Mouse (Mus musculus) liver, embryonic 11.5 days (tissue): ENCODE results near the gene Fbxw4. TPM values are rescaled to one million over a fixed set of nuclear protein-coding genes. Genes with fewer than 3 reads are reported as not detected.

Experiments used
- ATAC-seq: fragments of 200-750 bp; cut with Nextera tagmentation; replicated peaks from 2 replicates; pipeline ENCODE4 v1.8.0; 2017; ENCODE audit warnings: moderate number of reproducible peaks, mild to moderate bottlenecking, moderate TSS enrichment, moderate library complexity; ENCODE audit not compliant: low FRiP score
- DNase-seq: peaks from one replicate; pipeline ENCODE4 v3.0.0-alpha.2; 2017; ENCODE audit warnings: low spot score
- H3K27ac ChIP-seq: fragments of 300-500 bp; sonication (generic); 2 replicates; pipeline ENCODE4 v1.5.1; 2014; ENCODE audit warnings: mild to moderate bottlenecking, low read depth, low read length, control low read depth
- H3K27me3 ChIP-seq: fragments of 300-500 bp; sonication (generic); replicated peaks from 2 replicates; pipeline ENCODE4 v1.6.1; 2014; ENCODE audit warnings: low read length, mixed read lengths; ENCODE audit not compliant: control insufficient read depth, insufficient read depth
- H3K36me3 ChIP-seq: fragments of 300-500 bp; sonication (generic); 2 replicates; pipeline ENCODE4 v1.6.1; 2014; ENCODE audit warnings: mild to moderate bottlenecking, low read length, moderate library complexity, mixed read lengths; ENCODE audit not compliant: control insufficient read depth, insufficient read depth
- H3K4me1 ChIP-seq: fragments of 300-500 bp; sonication (generic); replicated peaks from 2 replicates; pipeline ENCODE4 v1.6.1; 2014; ENCODE audit warnings: low read length, mixed read lengths; ENCODE audit not compliant: control insufficient read depth, insufficient read depth
- H3K4me2 ChIP-seq: fragments of 300-500 bp; sonication (generic); 2 replicates; pipeline ENCODE4 v1.6.1; 2014; ENCODE audit warnings: mild to moderate bottlenecking, control low read depth, moderate library complexity
- H3K4me3 ChIP-seq: fragments of 300-500 bp; sonication (generic); 2 replicates; pipeline ENCODE4 v1.5.1; 2014; ENCODE audit warnings: low read depth, low read length, control low read depth
- H3K9ac ChIP-seq: fragments of 300-500 bp; sonication (generic); 2 replicates; pipeline ENCODE4 v1.6.1; 2014; ENCODE audit warnings: low read depth, low read length, control low read depth
- H3K9me3 ChIP-seq: fragments of 300-500 bp; sonication (generic); 2 replicates; pipeline ENCODE4 v1.6.1; 2016; ENCODE audit warnings: low read length, inconsistent platforms, mixed read lengths; ENCODE audit not compliant: control insufficient read depth
- WGBS: fragments of 180-500 bp; shearing (Covaris S2); extraction: QIAGEN DNeasy Blood & Tissue Kit; methylation state at CpG from one replicate; pipeline ENCODE4 v1.1.7; 2014; 5-methylcytosine and 5-hydroxymethylcytosine counted together
- polyA plus RNA-seq: library from polyadenylated mRNA; unstranded; fragments of >200 nt; fragmentation: Nextera tagmentation; extraction: Ambion mirVana; gene quantifications from 2 replicates; pipeline ENCODE4 v1.2.1, GENCODE M21; 2014

Gene Fbxw4
- polyA plus RNA-seq, 1 experiment from 2014 or later: 5.0 TPM

GRCm38 (mm10) chr19:45615415-45616213 lies 44.5 kb downstream of the Fbxw4 start:
- Histone ChIP-seq H3K4me2 (no peak overlapping the region), H3K9ac (no peak overlapping the region), H3K36me3 (no peaks in the 10 kb centered on the region), H3K4me3 (no peak overlapping the region), H3K27ac (no peak overlapping the region), H3K27me3 (no peaks in the 10 kb centered on the region), H3K4me1 (no peaks in the 10 kb centered on the region; the same call in 1 of the 2 replicates), H3K9me3 (no peaks in the 10 kb centered on the region)
- WGBS: 82% methylated on average over 12 of the region's 12 CpGs
- ATAC-seq (no peak; the same call in 1 of the 2 replicates), DNase-seq (no peak)

- no peak for ATAC-seq
Measured at GRCm38 (mm10) chr19:45614928-45615327, 45.2 kb downstream of the Fbxw4 start.

DNA sequence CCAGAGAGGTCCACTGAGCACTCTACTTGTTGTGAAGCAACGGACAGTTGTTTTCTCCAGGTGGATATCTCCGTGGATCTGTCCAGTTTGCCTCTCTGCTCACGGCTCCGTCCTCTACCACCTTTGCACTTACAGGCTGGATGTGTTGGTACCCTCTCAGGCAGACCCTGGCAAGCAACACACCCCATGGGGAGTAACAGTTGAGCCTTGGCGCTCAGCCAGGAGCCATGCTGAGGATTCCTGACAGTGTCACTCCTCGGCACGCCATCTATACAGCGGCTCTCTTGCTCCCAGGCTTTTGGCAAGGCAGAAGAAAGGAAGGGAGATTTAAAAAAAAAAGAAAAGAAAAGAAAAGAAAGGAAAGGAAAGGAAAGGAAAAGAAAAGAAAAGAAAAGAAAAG lies 45.7 kb downstream of the Fbxw4 start:
- DNase-seq (no peak), ATAC-seq (no peak)
- H3K4me1 ChIP-seq: no peaks in the 10 kb centered on the region; the same call in 1 of the 2 replicates
- H3K9me3 ChIP-seq: no peaks in the 10 kb centered on the region
- no peak overlapping the region for H3K27ac ChIP-seq
- WGBS: 84% methylated on average over 8 of the region's 8 CpGs
- H3K4me2 ChIP-seq: no peak overlapping the region
- H3K36me3 ChIP-seq: no peaks in the 10 kb centered on the region
- H3K27me3 ChIP-seq: no peaks in the 10 kb centered on the region
- no peak overlapping the region for H3K9ac ChIP-seq
- no peak overlapping the region for H3K4me3 ChIP-seq

More at GRCm38 (mm10) chr19:45614928-45615327, 45.2 kb downstream of the Fbxw4 start:
- H3K36me3 ChIP-seq: no peaks in the 10 kb centered on the region
- H3K9ac ChIP-seq: no peak overlapping the region
- DNase-seq: no peak
- no peak overlapping the region for H3K4me3 ChIP-seq
- H3K27ac ChIP-seq: no peak overlapping the region
- H3K4me1 ChIP-seq: no peaks in the 10 kb centered on the region; the same call in 1 of the 2 replicates
- H3K27me3 ChIP-seq: no peaks in the 10 kb centered on the region
- H3K4me2 ChIP-seq: no peak overlapping the region
- 59% methylated on average over 3 of the region's 3 CpGs for WGBS
- H3K9me3 ChIP-seq: no peaks in the 10 kb centered on the region

GRCm38 (mm10) chr19:45610823-45611222 lies 49.3 kb downstream of the Fbxw4 start:
- no peak overlapping the region for H3K27ac ChIP-seq
- no peak overlapping the region for H3K4me2 ChIP-seq
- H3K4me3 ChIP-seq: no peak overlapping the region
- DNase-seq (no peak), ATAC-seq (no peak)
- no peaks in the 10 kb centered on the region for H3K9me3 ChIP-seq
- H3K4me1 ChIP-seq: peaks cover 7% of the 10 kb centered on the region; the same call in 1 of the 2 replicates
- no peaks in the 10 kb centered on the region for H3K36me3 ChIP-seq
- H3K27me3 ChIP-seq: no peaks in the 10 kb centered on the region
- no peak overlapping the region for H3K9ac ChIP-seq
- WGBS: 75% methylated on average over 5 of the region's 5 CpGs

DNA sequence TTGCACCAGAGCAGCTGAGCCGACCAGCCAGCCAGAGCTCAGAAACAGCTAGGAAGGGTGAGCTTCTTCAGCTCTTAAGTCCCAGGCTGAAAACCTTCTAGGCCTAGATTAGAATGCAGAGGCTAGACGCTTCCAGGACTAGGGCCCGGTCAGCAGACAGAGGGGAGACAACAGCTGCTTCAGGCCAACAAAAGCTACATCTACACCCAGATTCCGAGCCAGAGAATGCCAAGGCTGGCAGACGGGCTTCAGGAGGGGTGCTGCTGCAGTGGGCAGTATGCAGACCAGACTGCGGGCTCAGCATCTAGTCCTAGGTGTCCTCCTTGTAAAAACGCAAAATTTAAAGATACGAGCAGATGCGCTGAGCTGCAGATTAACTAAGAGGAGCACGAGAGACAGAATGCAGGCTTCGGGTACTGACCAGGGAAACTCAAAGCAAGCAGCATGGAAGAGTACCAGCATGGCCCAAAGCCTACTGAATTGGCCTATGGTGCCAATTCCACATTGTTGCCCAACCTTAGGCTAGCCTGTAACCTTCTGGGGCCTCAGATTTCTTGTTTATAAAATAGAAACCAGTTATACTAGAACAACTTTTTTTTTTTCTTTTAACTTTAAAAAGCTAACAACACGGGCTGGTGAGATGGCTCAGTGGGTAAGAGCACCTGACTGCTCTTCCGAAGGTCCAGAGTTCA lies 51.3 kb downstream of the Fbxw4 start:
- Histone ChIP-seq H3K4me3 (no peak overlapping the region), H3K27ac (no peak overlapping the region), H3K9ac (no peak overlapping the region), H3K36me3 (no peaks in the 10 kb centered on the region), H3K4me1 (peaks cover 14% of the 10 kb centered on the region), H3K27me3 (no peaks in the 10 kb centered on the region), H3K9me3 (no peaks in the 10 kb centered on the region), H3K4me2 (no peak overlapping the region)
- DNase-seq: no peak
- WGBS: 92% methylated on average over 13 of the region's 13 CpGs
- no peak for ATAC-seq

DNA sequence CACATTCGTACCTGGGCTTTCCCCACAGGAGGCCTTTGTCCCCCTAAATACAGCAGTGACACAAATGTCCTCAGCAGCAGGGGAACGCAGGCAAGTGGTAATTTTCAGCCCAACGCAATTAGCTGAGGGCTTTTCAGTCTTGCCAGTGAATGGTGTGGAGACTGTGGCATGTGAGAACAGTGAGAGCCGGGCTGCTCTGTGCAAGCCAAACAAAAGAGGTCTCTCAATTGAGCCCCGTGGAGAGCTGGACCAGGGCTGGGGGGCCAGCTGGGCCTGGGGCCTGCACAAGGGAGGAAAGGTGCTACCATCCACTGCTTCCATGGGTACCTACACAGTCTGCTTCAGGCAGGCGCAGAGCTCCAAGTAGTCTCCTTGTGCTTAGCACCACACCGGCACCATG lies 52.6 kb downstream of the Fbxw4 start:
- Histone ChIP-seq H3K36me3 (no peaks in the 10 kb centered on the region), H3K27me3 (no peaks in the 10 kb centered on the region), H3K4me3 (no peak overlapping the region), H3K4me2 (no peak overlapping the region), H3K27ac (no peak overlapping the region), H3K4me1 (peaks cover 14% of the 10 kb centered on the region), H3K9me3 (no peaks in the 10 kb centered on the region), H3K9ac (no peak overlapping the region)
- WGBS: 65% methylated on average over 7 of the region's 7 CpGs
- DNase-seq (no peak), ATAC-seq (no peak)

GRCm38 (mm10) chr19:45606701-45607100 lies 53.4 kb downstream of the Fbxw4 start:
- Histone ChIP-seq H3K4me1 (peaks cover 21% of the 10 kb centered on the region), H3K4me2 (no peak overlapping the region), H3K9ac (no peak overlapping the region), H3K36me3 (no peaks in the 10 kb centered on the region), H3K27me3 (no peaks in the 10 kb centered on the region), H3K4me3 (no peak overlapping the region), H3K27ac (no peak overlapping the region), H3K9me3 (no peaks in the 10 kb centered on the region)
- ATAC-seq (no peak), DNase-seq (no peak)
- WGBS: 82% methylated on average over 4 of the region's 4 CpGs

GRCm38 (mm10) chr19:45602606-45603005 lies 57.5 kb downstream of the Fbxw4 start:
- ATAC-seq: peak; percentile 92
- no peak overlapping the region for H3K4me3 ChIP-seq
- peaks cover 25% of the 10 kb centered on the region for H3K4me1 ChIP-seq
- no peaks in the 10 kb centered on the region for H3K27me3 ChIP-seq
- H3K9me3 ChIP-seq: no peaks in the 10 kb centered on the region
- peak; percentile 40 for DNase-seq
- H3K4me2 ChIP-seq: no peak overlapping the region
- no peaks in the 10 kb centered on the region for H3K36me3 ChIP-seq
- WGBS: 43% methylated on average over 5 of the region's 5 CpGs
- H3K9ac ChIP-seq: no peak overlapping the region
- H3K27ac ChIP-seq: peak overlapping the region; percentile 86
